Mouse (Mus musculus) adrenal gland, adult 2 months (tissue): Measurements from ENCODE around the gene Ovch2. TPM values are rescaled to one million over a fixed set of nuclear protein-coding genes. Genes with fewer than 3 reads are reported as not detected.
"Not testable (repeated sequence)": the region's sequence is repeated elsewhere in the genome, so short reads cannot be mapped to it uniquely, and the experiment has no call there.

ENCODE experiments used
- DNase-seq: peaks from one replicate; pipeline ENCODE4 v3.0.0; 2021
- long read RNA-seq: library from polyadenylated mRNA; stranded (forward); transcript quantifications from one replicate; pipeline ENCODE4 v2.0.0, GENCODE M21; 2021
- polyA plus RNA-seq: library from polyadenylated mRNA; depleted of rRNA; stranded (reverse); fragments of >200 nt; gene quantifications from 2 replicates; pipeline ENCODE4 v1.2.3, GENCODE M21; 2012; rRNA removed
- total RNA-seq, 2 experiments: library from RNA; stranded (reverse); gene quantifications; 2 replicates each; pipeline ENCODE4 v1.2.3; 2021

Ovch2 gene
- not detected for total RNA-seq
- polyA plus RNA-seq: not detected in 2 replicates
- long read RNA-seq: 0 reads

DNA sequence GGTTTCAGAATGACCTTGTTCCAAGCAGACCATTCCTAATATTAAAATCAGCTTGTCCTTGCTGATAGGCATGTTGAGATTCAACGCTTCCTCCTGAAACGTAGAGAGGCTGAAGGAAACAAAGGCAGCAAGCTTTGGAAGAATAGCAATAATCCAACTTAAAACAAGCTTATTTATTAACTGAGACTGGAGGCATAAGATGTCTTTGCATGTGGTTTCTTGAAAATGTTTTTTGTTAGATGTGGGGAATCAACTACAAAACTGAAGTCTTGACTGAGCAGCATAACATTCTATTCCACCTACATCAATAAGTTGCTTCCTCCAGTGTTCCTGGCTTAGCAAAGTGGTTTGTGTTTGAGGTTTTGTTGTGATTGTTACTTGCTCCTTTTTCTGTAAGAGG is at the start of gene Ovch2:
Gene Ovch2, minus strand, starts transcription at position 101 of the 400 bp plus-strand sequence.
- DNase-seq: no peak

DNA sequence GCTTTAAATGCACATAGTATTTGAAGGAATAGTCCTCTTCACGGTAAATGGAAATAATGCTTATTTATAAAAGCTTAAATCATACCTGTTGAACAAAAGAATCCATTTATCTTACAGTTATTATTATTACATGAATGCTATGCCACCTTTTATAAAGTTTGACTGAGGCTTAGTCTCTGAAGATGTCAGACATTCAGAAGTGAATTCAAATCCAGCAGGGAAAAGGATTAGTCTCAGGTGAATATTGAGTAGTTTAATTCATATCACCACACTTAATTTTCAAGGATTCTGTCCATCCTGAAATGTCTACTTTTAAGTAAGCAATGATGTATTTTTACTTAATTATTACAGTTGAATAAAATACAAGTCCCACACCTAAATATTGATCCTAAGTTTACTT is 46.4 kb upstream of the Ovch2 start, which contains the start of gene Olfr470:
Gene Olfr470, minus strand, starts transcription at position 101 of the 400 bp plus-strand sequence.
- DNase-seq: not testable (repeated sequence)

DNA sequence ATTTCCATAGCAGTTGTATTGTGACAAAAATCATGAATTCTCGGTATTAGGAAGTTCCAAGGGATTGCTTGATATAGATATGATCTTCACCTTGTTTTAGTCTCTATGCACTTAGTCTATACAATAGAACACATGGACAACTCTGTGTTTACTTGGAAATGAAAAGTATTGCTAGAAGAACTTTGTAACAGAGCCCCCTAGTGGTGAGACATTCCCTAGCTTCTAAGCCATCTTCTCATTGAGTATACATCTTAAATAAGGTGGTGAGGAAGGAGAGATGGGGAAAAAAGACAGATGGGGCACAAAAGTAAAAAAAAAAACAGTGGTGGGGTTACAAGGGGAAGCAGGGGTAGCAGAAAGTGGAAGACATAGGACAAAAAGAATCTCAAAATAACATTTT is 40.7 kb upstream of the Ovch2 start:
- no peak for DNase-seq

DNA sequence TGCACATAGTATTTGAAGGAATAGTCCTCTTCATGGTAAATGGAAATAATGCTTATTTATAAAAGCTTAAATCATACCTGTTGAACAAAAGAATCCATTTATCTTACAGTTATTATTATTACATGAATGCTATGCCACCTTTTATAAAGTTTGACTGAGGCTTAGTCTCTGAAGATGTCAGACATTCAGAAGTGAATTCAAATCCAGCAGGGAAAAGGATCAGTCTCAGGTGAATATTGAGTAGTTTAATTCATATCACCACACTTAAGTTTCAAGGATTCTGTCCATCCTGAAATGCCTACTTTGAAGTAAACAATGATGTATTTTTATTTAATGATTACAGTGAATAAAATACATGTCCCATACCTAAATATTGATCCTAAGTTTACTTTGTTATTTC is 24.4 kb upstream of the Ovch2 start, which contains the start of gene Olfr469:
Gene Olfr469, minus strand, starts transcription at position 101 of the 400 bp plus-strand sequence.
- DNase-seq: not testable (repeated sequence)

DNA sequence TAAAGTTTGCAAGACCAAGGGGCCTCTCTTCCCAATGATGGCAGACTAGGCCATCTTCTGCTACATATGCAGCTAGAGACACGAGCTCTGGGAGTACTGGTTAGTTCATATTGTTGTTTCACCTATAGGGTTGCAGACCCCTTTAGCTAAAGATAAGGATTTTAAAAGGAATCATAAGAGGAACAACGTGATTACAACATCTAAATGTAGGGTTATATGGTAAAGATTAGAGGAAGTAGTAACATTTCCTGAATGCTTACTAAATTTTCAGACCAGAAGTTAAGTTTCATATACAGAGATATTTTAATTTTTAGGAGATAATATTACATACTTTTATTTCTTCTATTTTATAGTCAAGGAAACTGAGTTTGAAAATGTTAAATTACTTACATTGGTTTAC is 22.9 kb upstream of the Ovch2 start:
- not testable (repeated sequence) for DNase-seq

DNA sequence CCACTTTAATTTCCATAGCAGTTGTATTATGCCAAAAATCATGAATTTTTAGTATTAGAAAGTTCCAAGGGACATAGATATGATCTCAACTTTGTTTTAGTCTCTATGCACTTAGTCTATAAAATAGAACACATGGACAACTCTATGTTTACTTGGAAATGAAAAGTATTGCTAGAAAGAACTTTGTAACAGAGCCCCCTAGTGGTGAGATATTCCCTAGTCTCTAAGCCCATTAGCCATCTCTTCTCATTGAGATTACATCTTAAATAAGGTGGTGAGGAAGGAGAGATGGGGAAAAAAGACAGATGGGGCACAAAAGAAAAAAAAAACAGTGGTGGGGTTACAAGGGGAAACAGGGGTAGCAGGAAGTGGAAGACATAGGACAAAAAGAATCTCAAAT is 18.4 kb upstream of the Ovch2 start:
- DNase-seq: no peak

DNA sequence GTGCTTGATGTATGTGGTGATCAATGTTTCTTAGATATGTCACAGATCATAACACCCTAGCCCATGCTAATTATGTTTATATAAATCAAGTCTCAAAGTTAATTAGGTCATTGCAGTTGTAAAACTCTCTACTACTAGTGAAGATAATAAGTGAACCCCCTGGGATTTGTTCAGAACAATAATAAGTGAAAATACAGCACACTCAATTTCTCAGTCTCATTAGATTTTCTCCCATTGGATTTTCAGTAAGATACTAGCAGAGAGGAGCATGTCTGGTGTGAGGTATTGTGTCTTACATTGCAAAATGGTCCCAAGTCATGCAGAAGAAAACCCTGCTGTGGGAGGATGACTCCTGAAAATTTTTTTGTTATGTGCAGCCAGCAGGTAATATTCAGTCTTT is 11.0 kb upstream of the Ovch2 start, which contains the start of gene Olfr467:
Gene Olfr467, plus strand, starts transcription at position 301 of the 400 bp plus-strand sequence.
- DNase-seq: no peak

DNA sequence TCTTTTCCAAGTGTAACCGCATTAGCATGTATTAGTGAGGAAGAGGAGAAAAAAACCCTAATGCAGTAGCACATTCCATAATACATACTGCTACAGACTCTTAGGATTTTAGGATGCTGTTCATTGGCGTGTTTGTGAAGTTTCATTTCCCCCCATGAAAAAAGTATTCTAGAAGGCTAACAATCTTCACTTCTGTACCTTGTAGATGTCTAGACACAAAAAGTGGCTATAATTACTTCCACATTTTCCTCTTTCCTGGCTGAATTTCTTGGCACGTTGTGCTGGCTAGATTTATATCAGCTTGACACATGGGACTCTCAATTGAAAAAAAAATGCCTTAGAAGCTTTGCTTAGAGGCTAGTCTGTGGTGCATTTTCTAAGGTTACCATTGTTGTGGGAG is 1.1 kb upstream of the Ovch2 start:
- no peak for DNase-seq

DNA sequence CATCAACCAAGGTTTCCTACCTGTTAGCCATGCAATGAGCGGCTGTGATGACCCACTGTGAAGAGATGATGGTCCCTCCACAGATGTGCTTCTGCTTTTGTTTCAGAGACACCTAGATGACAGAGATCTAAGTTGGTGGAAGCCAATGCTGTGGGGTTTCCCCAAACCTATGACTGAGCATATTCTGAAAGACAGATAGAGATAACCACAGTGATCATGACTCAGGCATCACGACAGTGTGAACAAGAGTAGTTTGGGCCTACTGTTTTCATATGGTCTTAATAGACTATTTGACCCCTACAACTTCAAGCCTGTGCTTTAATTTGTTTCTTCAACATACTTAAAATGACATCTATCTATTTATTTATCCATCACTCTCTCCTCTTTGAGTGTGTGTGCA is 4.5 kb downstream of the Ovch2 start:
- no peak for DNase-seq

DNA sequence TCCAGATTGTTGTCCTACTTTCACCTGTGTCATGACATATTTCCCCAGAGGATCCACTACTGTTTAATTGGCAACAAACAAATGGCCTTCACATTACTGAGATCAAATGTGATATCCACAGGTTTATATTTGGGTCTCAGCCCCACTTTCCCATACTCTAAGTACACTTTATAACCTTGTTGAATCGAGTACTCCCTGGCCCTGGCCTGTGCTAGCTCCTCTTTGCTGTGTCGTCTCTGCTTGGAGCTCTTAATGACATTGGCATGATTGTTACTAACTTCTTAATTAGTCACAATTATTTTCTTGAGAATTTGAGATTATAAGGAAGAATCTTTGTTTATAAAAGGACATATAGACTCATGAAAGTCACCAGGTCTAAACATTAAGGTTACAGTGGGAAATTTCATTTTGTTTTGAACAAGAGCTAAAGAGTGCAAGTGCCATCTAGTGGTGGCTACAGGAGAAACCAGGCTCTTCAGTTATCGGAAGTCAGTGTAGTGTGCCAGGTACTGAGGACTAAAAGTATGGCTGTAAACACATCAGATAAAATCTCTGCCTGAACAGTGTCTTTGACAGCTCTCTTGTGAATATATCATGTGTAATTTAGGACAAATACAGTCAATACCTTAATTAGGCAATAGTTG is 12.9 kb downstream of the Ovch2 start:
- DNase-seq: no peak

DNA sequence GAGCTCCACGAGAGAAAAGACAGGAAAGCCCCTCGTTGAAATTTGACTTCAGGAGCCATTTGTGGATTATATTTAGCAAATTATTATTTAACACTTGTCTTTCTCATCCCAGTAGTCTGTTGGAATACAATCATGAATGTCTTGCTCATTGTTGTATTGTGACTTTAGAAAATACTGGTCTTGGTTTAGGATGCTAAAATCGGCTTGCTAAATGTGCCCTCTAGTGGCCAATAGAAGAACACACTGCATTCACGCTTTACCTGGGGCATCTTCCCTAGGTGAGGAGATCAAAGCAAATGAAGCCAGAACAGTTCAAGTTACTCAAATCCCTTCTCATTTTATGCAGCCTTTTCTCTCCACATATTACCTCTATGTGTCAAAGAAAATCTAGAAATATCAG is 21.4 kb downstream of the Ovch2 start:
- no peak for DNase-seq

DNA sequence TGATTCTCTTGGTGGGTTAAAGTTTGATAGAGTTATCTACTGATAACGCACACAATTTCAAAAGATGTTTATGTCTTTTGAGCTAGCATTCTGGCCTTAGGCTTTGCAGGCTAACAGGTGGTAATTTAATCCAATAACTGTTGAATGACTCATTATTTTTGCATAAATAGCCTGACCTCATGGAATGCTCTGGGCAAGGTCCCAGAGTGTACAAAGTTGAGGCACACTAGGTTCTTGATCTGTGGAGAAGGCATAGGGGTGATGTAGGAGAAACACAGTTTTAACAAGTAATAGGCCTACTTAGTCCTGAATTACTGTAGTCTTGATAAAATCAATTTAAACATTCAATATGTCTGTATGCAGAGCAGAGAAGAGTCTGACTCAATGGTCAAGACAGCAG is 22.8 kb downstream of the Ovch2 start:
- no peak for DNase-seq

DNA sequence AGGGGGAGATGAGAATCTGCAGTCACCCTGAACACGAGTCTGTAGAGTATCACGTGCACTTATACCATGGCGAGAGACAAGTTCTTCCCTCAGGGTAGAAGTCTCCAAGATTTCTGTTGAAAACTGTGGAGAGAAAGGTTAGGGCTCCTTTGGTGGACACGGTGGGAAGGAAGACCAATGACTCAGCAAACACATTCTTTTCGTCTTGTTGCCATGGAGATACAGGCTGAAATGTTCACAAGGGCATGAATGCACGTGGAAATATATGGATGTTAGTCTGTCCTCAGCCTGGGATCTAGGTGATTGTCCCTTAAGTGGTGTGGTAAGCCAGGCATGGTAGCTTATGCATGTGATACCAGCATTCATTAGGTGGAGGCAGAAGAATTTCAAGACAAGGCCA is 30.2 kb downstream of the Ovch2 start:
- no peak for DNase-seq

DNA sequence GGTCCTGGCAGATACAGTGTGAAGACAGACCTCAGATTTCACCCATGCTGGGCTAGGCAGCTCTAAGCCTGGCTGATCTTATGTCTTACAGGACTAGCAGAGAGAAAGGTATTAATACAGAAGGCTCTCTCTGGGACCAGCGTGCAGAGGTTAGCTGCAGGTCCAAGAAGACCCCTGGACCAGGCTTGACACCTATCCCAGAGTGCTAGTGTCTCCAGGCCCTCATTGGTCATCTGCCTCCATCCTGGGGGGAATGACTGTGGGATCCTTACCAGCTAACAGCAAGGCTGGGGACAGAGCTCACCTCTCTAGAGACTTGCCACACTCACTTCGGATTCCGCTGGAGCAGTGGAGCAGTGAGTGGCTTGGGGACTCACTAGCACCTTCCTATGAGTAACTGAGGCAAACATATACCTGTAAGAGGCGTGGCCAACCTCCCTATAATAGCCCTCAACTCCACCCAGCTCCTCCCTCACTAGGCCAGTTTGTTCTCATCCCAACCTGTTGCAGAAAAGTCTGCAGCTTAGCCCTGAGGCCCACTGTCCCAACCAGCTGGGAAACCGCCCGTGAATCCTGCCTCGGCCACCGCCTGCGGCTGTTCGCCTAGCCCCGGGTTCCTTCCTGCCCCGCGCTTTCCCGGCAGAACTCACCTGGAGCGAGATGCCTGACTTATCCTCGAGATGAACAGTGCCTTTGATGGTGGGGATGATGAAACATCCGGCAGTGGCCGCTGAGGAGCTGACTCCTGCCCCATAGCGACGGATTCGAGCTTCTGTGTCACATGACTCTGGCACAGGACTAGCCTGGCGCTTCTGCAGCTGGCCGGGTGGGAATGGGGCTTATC is 43.5 kb downstream of the Ovch2 start, which contains the start of gene Cyb5r2:
Gene Cyb5r2, minus strand, starts transcription at position 725 of the 844 bp plus-strand sequence.
- peak; percentile 23 for DNase-seq

DNA sequence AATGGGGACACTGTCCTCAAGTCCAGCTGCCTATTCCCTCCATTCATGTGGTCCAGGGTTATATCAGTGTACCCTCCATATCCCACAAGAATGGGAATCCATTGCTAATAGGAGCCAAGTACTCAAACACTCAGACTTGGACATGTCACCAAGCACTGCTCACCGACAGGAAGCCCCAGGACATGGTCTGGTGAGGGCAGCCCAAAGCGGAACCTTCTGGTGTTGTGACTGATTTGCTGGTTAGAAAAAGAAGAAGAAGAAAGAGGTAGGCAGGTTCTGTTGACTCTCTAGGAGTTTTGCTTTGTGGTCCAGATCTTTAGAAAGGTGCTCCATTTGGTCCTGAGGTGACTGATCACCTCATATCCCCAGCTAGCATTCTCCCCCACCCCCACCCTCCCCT is 44.3 kb downstream of the Ovch2 start:
- DNase-seq: no peak

DNA sequence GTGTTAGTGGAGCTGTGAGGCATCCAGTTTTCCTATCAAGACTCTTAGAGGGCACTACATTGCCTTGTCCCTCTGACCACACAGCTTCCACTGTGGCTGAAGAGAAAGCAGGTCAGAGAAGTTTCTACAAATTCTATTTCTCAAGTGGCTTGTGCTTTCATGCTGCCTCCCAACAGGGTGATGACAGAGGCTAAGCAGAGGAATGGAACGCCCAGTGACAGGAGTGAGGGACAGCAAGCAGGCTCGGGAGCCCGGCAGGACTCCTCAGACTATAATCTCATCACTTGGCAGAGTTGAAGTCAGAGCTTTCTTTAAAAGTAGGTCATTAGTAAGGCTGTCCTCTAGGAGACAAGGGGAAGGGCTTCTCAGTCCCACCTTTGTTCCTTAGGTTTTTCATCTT is 45.1 kb downstream of the Ovch2 start:
- no peak for DNase-seq

DNA sequence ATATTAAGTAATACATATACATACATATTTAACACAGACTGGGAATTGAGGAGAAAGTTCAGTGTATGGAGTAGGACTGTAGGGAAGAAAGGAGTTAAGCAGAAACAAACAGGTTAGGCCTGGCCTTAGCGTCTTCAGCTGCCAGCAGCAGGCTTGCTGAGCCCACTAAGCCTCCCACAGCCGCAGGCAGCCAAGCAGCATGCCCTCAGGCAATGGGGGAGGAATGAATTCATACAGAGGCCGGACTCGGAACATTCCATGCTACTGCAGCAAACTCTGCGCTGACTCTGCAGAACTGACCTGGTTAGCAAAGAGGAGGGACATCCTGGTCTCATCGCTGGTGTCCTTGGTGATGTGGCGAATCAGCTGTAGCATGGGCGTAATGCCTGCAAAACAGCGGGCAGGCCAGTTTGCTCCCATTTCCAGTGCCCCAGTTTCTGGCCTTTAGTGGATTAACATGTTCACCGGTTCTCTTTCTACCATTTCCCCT is 48.9 kb downstream of the Ovch2 start:
- DNase-seq: no peak

DNA sequence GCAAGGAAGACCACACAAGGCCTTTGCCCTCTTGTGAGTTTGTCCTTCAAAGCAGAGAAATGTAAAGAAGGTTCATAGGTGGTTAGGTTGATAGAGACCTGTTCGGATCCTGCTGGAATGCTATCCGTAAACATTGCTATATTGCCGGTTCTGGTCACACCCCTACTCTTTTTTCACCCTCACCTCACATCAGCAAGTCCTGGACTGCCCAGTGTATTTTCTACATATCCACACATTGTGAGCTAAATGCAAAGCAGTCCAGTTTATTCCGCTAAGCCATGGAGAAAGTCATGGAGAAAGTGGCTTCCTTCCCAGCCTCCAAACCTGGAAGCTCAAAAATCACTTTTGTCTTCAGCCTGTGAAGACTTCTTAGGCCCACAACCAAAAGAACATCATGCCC is 51.3 kb downstream of the Ovch2 start:
- DNase-seq: no peak

DNA sequence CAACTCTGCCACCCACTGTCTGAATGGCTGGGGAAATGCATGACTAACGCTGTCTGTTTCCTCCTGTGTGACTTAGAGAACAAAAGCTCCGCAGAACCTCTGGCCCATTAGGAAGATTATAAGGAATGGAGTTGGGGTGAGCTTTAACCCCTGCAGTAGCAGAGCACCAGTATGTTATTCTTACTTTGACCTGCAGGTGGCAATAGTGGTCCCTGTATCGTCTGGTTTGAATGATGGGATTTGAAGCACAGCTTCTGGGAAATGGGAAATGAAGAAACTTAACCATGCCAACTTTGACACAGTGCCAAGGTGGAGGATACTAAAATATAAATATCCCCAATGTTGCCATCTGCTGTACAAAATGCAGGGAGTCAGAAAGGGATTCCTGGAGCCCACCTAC is 51.7 kb downstream of the Ovch2 start:
- DNase-seq: no peak

DNA sequence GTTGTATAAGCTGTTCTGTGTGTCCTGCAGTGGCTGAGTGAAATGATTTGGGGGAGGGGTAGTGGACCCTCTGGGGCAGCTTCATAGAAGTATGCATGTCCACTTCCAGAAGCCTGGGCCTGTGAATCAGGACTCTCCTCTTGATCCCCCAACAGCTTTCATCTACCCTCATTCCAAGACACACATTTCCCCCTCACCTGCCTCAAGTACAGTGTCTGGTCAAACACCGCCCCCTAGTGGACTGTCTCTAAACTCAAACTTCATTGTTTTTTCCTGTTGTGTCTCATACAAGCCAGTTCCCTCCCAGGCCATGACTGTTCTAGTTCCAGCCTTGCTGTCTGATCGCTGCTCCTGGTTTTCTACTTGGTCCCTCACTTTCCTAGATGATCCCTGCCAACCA is 53.1 kb downstream of the Ovch2 start:
- peak; percentile 31 for DNase-seq

DNA sequence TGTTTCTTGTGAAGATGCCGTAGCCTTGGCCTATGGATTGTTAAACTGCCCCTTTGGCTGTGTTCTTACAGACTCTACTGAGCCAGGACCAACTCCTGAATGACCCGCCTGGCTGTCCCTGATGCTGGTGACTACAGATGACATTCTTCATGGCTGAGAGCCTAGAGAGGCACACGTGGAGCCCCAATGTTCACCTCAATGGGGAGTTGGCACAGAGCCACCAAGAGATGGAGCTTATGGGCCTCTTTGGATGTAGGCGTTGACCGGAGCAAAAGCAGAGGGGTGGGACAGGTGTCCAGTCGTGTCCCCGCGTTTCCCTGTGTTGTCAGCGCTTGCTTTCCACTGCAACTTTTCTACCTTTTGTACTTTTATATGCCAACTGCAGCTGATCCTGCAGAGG is 53.5 kb downstream of the Ovch2 start:
- no peak for DNase-seq

DNA sequence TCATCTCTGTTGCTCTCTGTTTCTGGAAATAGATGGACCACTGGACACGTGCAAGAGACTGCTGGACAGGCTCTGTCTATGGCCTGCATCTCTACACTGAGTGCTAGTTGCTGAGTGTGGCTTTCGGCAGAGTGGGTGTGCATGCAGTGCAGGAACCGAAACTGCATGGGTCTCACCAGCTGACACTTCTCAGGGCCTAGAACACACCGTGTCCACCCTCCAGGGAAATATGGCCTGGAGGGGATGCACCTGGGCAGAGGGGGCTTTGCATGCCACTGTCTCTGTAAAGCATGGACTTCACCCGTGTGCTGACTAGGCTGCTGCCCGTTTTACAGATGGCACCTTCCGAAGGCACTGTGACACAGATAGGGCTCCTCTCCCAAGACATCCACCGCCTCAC is 55.0 kb downstream of the Ovch2 start:
- no peak for DNase-seq

DNA sequence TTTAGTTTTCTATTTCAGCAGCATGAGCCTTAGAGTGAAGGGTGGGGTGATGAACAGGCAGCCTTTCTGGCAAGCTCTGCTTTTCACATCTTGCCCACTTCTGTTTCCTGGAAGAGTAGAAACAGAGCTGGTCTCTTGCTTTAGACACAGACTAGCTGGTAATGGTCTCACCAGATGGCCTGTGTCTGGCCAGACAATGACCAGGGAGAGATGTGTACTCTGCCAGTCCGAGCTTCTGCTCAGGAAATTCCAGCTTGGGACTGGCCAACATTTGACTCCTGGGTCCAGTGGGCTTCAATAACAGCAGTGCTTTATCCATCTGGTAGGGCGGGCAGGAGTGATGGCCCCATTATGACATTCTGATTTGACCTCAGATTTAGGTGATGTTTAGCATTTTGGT is 55.9 kb downstream of the Ovch2 start:
- no peak for DNase-seq
